8 mouse cellular contexts compared by ENCODE assay signal in genomic region chr11:118470234-118470966, GRCm38 (mm10). TPM values are rescaled to one million over a fixed set of nuclear protein-coding genes. Genes with fewer than 3 reads are reported as not detected.
DNase-seq lines count a peak whose midpoint lies in the region; ATAC-seq lines count a peak whose summit lies in the region.

No protein-coding gene starts in this region.

- peak; percentile 62 to 65 for DNase-seq in cerebellum, postnatal 10 days
- no peak for DNase-seq in cerebellum, adult 9-10 months
- peak; percentile 58 for DNase-seq in embryo, embryonic 11 days
- peak; percentile 84 for DNase-seq in thymus, postnatal 14 days
- DNase-seq in layer of hippocampus, adult 9-11 months, result no peak
- DNase-seq in B cell, adult 2 months, result no peak

- no peaks in the 10 kb centered on the region for H3K9me3 ChIP-seq in intestine, embryonic 15.5 days
- no peaks in the 10 kb centered on the region for H3K9me3 ChIP-seq in midbrain, embryonic 12.5 days

- H3K9ac ChIP-seq in intestine, embryonic 15.5 days, result peak overlapping the region; percentile 36; the same call in 1 of the 2 replicates
- no peak overlapping the region for H3K9ac ChIP-seq in midbrain, embryonic 12.5 days (replicated peaks)

- H3K4me3 ChIP-seq in intestine, embryonic 15.5 days (replicated peaks), result peak overlapping the region; percentile 15
- H3K4me3 ChIP-seq in midbrain, embryonic 12.5 days, result no peak overlapping the region

- no peaks in the 10 kb centered on the region for H3K27me3 ChIP-seq in intestine, embryonic 15.5 days (replicated peaks)
- no peaks in the 10 kb centered on the region for H3K27me3 ChIP-seq in midbrain, embryonic 12.5 days

- no peaks in the 10 kb centered on the region for H3K36me3 ChIP-seq in intestine, embryonic 15.5 days
- H3K36me3 ChIP-seq in midbrain, embryonic 12.5 days, result no peaks in the 10 kb centered on the region

- peak overlapping the region; percentile 98 for H3K27ac ChIP-seq in intestine, embryonic 15.5 days
- peak overlapping the region; percentile 70 for H3K27ac ChIP-seq in midbrain, embryonic 12.5 days (replicated peaks)

- peaks cover 20% of the 10 kb centered on the region for H3K4me1 ChIP-seq in intestine, embryonic 15.5 days (replicated peaks)
- H3K4me1 ChIP-seq in midbrain, embryonic 12.5 days, result peaks cover 8% of the 10 kb centered on the region; the same call in 1 of the 2 replicates

- peak overlapping the region; percentile 50 for H3K4me2 ChIP-seq in intestine, embryonic 15.5 days (replicated peaks)
- no peak overlapping the region for H3K4me2 ChIP-seq in midbrain, embryonic 12.5 days (replicated peaks)

- WGBS in intestine, embryonic 15.5 days, result 6% methylated on average over 12 of the region's 12 CpGs
- WGBS in midbrain, embryonic 12.5 days, result 29% methylated on average over 12 of the region's 12 CpGs

- ATAC-seq in intestine, embryonic 15.5 days, result peak; percentile 84
- no peak for ATAC-seq in midbrain, embryonic 12.5 days (ENCODE audit: low FRiP score, low read depth)

RNA-seq across cellular contexts. Expression of gene Engase, which starts 6.2 kb away (rescaled TPM):
- 13.1 and 14.7 TPM in 2 replicates for polyA plus RNA-seq in intestine, embryonic 15.5 days (2015; fragmentation: Nextera tagmentation; extraction: Ambion mirVana)
- 6.9 and 7.3 TPM in 2 replicates for polyA plus RNA-seq in midbrain, embryonic 12.5 days (2016; fragmentation: Nextera tagmentation; extraction: Ambion mirVana)

RNA-seq across cellular contexts. Expression of gene C1qtnf1, which starts 42.4 kb away (rescaled TPM):
- 6.3 and 6.6 TPM in 2 replicates for polyA plus RNA-seq in intestine, embryonic 15.5 days (2015; fragmentation: Nextera tagmentation; extraction: Ambion mirVana)
- 2.7 and 3.3 TPM in 2 replicates for polyA plus RNA-seq in midbrain, embryonic 12.5 days (2016; fragmentation: Nextera tagmentation; extraction: Ambion mirVana)

RNA-seq across cellular contexts. Expression of gene Cant1, which starts 51.5 kb away (rescaled TPM):
- 39.7 and 44.3 TPM in 2 replicates for polyA plus RNA-seq in intestine, embryonic 15.5 days (2015; fragmentation: Nextera tagmentation; extraction: Ambion mirVana)
- 29.3 and 30.9 TPM in 2 replicates for polyA plus RNA-seq in midbrain, embryonic 12.5 days (2016; fragmentation: Nextera tagmentation; extraction: Ambion mirVana)

Comparison
In these comparisons a context has a peak if more than half of its experiments do, and no peak if none do; other contexts are left out.
1. DNase-seq: peak in cerebellum, postnatal 10 days (2 of 2), embryo, embryonic 11 days (single experiment) and thymus, postnatal 14 days (single experiment); none in cerebellum, adult 9-10 months (single experiment), layer of hippocampus, adult 9-11 months (single experiment) and B cell, adult 2 months (0 of 2).